Mouse (Mus musculus) MEL (cell line): ENCODE data around the gene Ap1b1. TPM values are rescaled to one million over a fixed set of nuclear protein-coding genes. Genes with fewer than 3 reads are reported as not detected.

Experiments
- DNase-seq: peaks from one replicate; pipeline ENCODE4 v3.0.0; 2011; ENCODE audit warnings: low read depth, low spot score
- H3K27ac ChIP-seq: 2 replicates; pipeline ENCODE4 v1.5.1; 2012; ENCODE audit warnings: low read depth, mild to moderate bottlenecking, control low read depth, low read length, moderate library complexity; ENCODE audit not compliant: control insufficient read depth
- H3K27me3 ChIP-seq, 2 experiments: fragments of 150-350 bp in 1 of 2; sonication (generic) in 1 of 2; 2 replicates each; pipeline ENCODE4 v1.6.1; 2012; ENCODE audit warnings: low read length in 2 of 2, mild to moderate bottlenecking in 2 of 2, improper control_type of control experiment in 1 of 2, moderate library complexity in 1 of 2; ENCODE audit not compliant: insufficient read depth in 2 of 2, control insufficient read depth in 1 of 2
- H3K36me3 ChIP-seq, 2 experiments: 2 replicates each; pipeline ENCODE4 v1.6.1; 2012 to 2014; ENCODE audit warnings: low read length in 2 of 2, improper control_type of control experiment in 1 of 2, inconsistent platforms in 1 of 2, mild to moderate bottlenecking in 1 of 2; ENCODE audit not compliant: insufficient read depth in 2 of 2, control insufficient read depth in 1 of 2
- H3K4me1 ChIP-seq, 2 experiments: fragments of 150-350 bp in 1 of 2; sonication (generic) in 1 of 2; 2 replicates each; pipeline ENCODE4 v1.6.1; 2012; ENCODE audit warnings: low read length in 2 of 2, improper control_type of control experiment in 1 of 2, mild to moderate bottlenecking in 1 of 2; ENCODE audit not compliant: insufficient read depth in 2 of 2, control insufficient read depth in 1 of 2
- H3K4me3 ChIP-seq, 2 experiments: fragments of 150-350 bp in 1 of 2; sonication (generic) in 1 of 2; 2 replicates each; pipeline ENCODE4 v1.5.1; 2012; ENCODE audit warnings: low read depth in 2 of 2, low read length in 2 of 2, mild to moderate bottlenecking in 2 of 2, moderate library complexity in 2 of 2, control low read depth in 1 of 2, improper control_type of control experiment in 1 of 2; ENCODE audit not compliant: control insufficient read depth in 1 of 2, insufficient read depth in 1 of 2
- H3K79me2 ChIP-seq: 2 replicates; pipeline ENCODE4 v1.6.1; 2012; ENCODE audit warnings: mild to moderate bottlenecking, low read length, moderate library complexity; ENCODE audit not compliant: control insufficient read depth, poor library complexity, insufficient read depth
- H3K9ac ChIP-seq: 2 replicates; pipeline ENCODE4 v1.6.1; 2012; ENCODE audit warnings: low read depth, mild to moderate bottlenecking, control low read depth, low read length, moderate library complexity; ENCODE audit not compliant: control insufficient read depth, poor library complexity, severe bottlenecking
- H3K9me3 ChIP-seq: fragments of 150-350 bp; sonication (generic); replicated peaks from 2 replicates; pipeline ENCODE4 v1.6.1; 2012; ENCODE audit warnings: mild to moderate bottlenecking, low read length, improper control_type of control experiment, moderate library complexity; ENCODE audit not compliant: insufficient read depth
- CTCF ChIP-seq, 3 experiments: IDR thresholded peaks in 2 of 3; conservative IDR thresholded peaks in 1 of 3; 2 replicates each; pipeline ENCODE4 v1.5.1; 2011 to 2012; ENCODE audit warnings: low read length in 3 of 3, low read depth in 2 of 3, mild to moderate bottlenecking in 2 of 3, improper control_type of control experiment in 1 of 3, inconsistent platforms in 1 of 3, mixed read lengths in 1 of 3, moderate library complexity in 1 of 3; ENCODE audit not compliant: control insufficient read depth in 1 of 3, insufficient read depth in 1 of 3, poor library complexity in 1 of 3, severe bottlenecking in 1 of 3
- E2F4 ChIP-seq: IDR thresholded peaks from 2 replicates; pipeline ENCODE4 v1.6.1; 2011; ENCODE audit warnings: low read depth, low read length, improper control_type of control experiment, borderline replicate concordance
- ELF1 ChIP-seq: IDR thresholded peaks from 2 replicates; pipeline ENCODE4 v1.6.1; 2014; ENCODE audit warnings: low read depth, mild to moderate bottlenecking, inconsistent platforms, low read length, improper control_type of control experiment, moderate library complexity
- ETS1 ChIP-seq: IDR thresholded peaks from 2 replicates; pipeline ENCODE4 v1.6.1; 2012; ENCODE audit warnings: low read depth, mild to moderate bottlenecking, inconsistent platforms, low read length, improper control_type of control experiment, moderate library complexity
- GABPA ChIP-seq: IDR thresholded peaks from 2 replicates; pipeline ENCODE4 v1.6.1; 2012; ENCODE audit warnings: low read depth, mild to moderate bottlenecking, inconsistent platforms, low read length, improper control_type of control experiment, moderate library complexity
- GATA1 ChIP-seq: IDR thresholded peaks from 2 replicates; pipeline ENCODE4 v1.6.1; 2011; ENCODE audit warnings: low read depth, low read length, improper control_type of control experiment
- JUND ChIP-seq: IDR thresholded peaks from 2 replicates; pipeline ENCODE4 v1.6.1; 2011; ENCODE audit warnings: low read depth, mild to moderate bottlenecking, improper control_type of control experiment, low read length
- MAFK ChIP-seq: IDR thresholded peaks from 2 replicates; pipeline ENCODE4 v1.6.1; 2011; ENCODE audit warnings: low read depth, mild to moderate bottlenecking, low read length, improper control_type of control experiment, borderline replicate concordance
- MAX ChIP-seq: IDR thresholded peaks from 2 replicates; pipeline ENCODE4 v1.6.1; 2011; ENCODE audit warnings: low read length, improper control_type of control experiment
- MYB ChIP-seq: IDR thresholded peaks from 2 replicates; pipeline ENCODE4 v1.6.1; 2011; ENCODE audit warnings: mild to moderate bottlenecking, low read depth, low read length, improper control_type of control experiment
- POLR2AphosphoS5 ChIP-seq: IDR thresholded peaks from 2 replicates; pipeline ENCODE4 v1.6.1; 2012; ENCODE audit warnings: low read depth, borderline replicate concordance, mild to moderate bottlenecking, inconsistent platforms, low read length, moderate library complexity, mixed read lengths
- SIN3A ChIP-seq: IDR thresholded peaks from 2 replicates; pipeline ENCODE4 v1.6.1; 2012; ENCODE audit warnings: low read length, improper control_type of control experiment, inconsistent platforms
- TAL1 ChIP-seq: IDR thresholded peaks from 2 replicates; pipeline ENCODE4 v1.6.1; 2012; ENCODE audit warnings: mild to moderate bottlenecking, inconsistent platforms, low read length, moderate library complexity, mixed read lengths
- UBTF ChIP-seq: IDR thresholded peaks from 2 replicates; pipeline ENCODE4 v1.6.1; 2012; ENCODE audit warnings: low read depth, mild to moderate bottlenecking, inconsistent platforms, low read length, improper control_type of control experiment, moderate library complexity, borderline replicate concordance; ENCODE audit not compliant: insufficient read depth
- USF1 ChIP-seq: IDR thresholded peaks from 2 replicates; pipeline ENCODE4 v1.6.1; 2014; ENCODE audit warnings: low read depth, mild to moderate bottlenecking, inconsistent platforms, low read length, improper control_type of control experiment, moderate library complexity
- USF2 ChIP-seq, 2 experiments: IDR thresholded peaks; 2 replicates each; pipeline ENCODE4 v1.6.1; 2011 to 2012; ENCODE audit warnings: improper control_type of control experiment in 2 of 2, low read length in 2 of 2, borderline replicate concordance in 1 of 2, inconsistent platforms in 1 of 2, low read depth in 1 of 2, mild to moderate bottlenecking in 1 of 2; ENCODE audit not compliant: insufficient read depth in 1 of 2
- ZC3H11A ChIP-seq: IDR thresholded peaks from 2 replicates; pipeline ENCODE4 v1.6.1; 2012; ENCODE audit warnings: low read depth, mild to moderate bottlenecking, inconsistent platforms, low read length, improper control_type of control experiment
- ZKSCAN1 ChIP-seq: IDR thresholded peaks from 2 replicates; pipeline ENCODE4 v1.6.1; 2012; ENCODE audit warnings: low read depth, mild to moderate bottlenecking, inconsistent platforms, low read length, improper control_type of control experiment, moderate library complexity
- ZMIZ1 ChIP-seq: IDR thresholded peaks from 2 replicates; pipeline ENCODE4 v1.6.1; 2012; ENCODE audit warnings: low read depth, mild to moderate bottlenecking, inconsistent platforms, low read length, improper control_type of control experiment, moderate library complexity
- ZNF384 ChIP-seq: IDR thresholded peaks from 2 replicates; pipeline ENCODE4 v1.6.1; 2012; ENCODE audit warnings: low read depth, mild to moderate bottlenecking, inconsistent platforms, low read length, improper control_type of control experiment
- polyA plus RNA-seq, 2 experiments: library from polyadenylated mRNA; stranded (reverse) in 1 of 2; unstranded in 1 of 2; fragments of >175 nt in 1 of 2; fragments of >200 nt in 1 of 2; gene quantifications; 2 replicates each; pipeline versions ENCODE4 v1.2.1 to v1.2.4; 2012; ENCODE audit warnings: low replicate concordance in 2 of 2, low read depth in 1 of 2; ENCODE audit not compliant: insufficient read length in 2 of 2, insufficient read depth in 1 of 2, missing spikeins in 1 of 2
- total RNA-seq: library from RNA; depleted of rRNA; stranded (reverse); fragments of 300-350 nt; gene quantifications from 2 replicates; pipeline ENCODE4 v1.2.3, GENCODE M21; 2012

The Ap1b1 gene
- total and polyA plus RNA-seq, 3 experiments: 60.1 to 79.3 TPM; not detected in 1

- peaks cover 4 to 8% of the 10 kb centered on the region in 2 experiments; a peak in 3 of 4 replicates for H3K4me1 ChIP-seq
- no peak overlapping the region for H3K9ac ChIP-seq
These were observed 12.1 kb downstream of the Ap1b1 start for GRCm38 (mm10) chr11:4998762-4999161.

GRCm38 (mm10) chr11:5000241-5000640 lies 13.6 kb downstream of the Ap1b1 start:
- no peaks in the 10 kb centered on the region for H3K27me3 ChIP-seq
- no peaks in the 10 kb centered on the region for H3K9me3 ChIP-seq
- no peak for DNase-seq
- peaks cover 16% of the 10 kb centered on the region in 2 experiments for H3K36me3 ChIP-seq
- no peak overlapping the region for H3K27ac ChIP-seq
- H3K4me3 ChIP-seq: no peak overlapping the region
- peaks cover 10 to 13% of the 10 kb centered on the region in 2 experiments for H3K4me1 ChIP-seq
- peaks cover 1% of the 10 kb centered on the region; the same call in 1 of the 2 replicates for H3K79me2 ChIP-seq
- no peak overlapping the region for H3K9ac ChIP-seq
- TF ChIP-seq MYB (no peak), CTCF (IDR thresholded peaks at IDR 0.05 in 2 of 3, conservative IDR thresholded peaks at IDR 0.05 in 1 of 3; ENCODE audit: control insufficient read depth in 1 of 3, insufficient read depth in 1 of 3, low read depth in 2 of 3, low read length in 3 of 3, poor library complexity in 1 of 3, severe bottlenecking in 1 of 3) (no peak), USF2 (IDR thresholded peaks at IDR 0.05; ENCODE audit: borderline replicate concordance in 1 of 2, insufficient read depth in 1 of 2, low read depth in 1 of 2, low read length in 2 of 2) (no peak), ELF1 (no peak), MAFK (no peak), SIN3A (no peak), GABPA (no peak), GATA1 (no peak), ZMIZ1 (no peak), MAX (no peak)

More at GRCm38 (mm10) chr11:4998762-4999161, 12.1 kb downstream of the Ap1b1 start:
- peaks cover 10 to 16% of the 10 kb centered on the region in 2 experiments for H3K36me3 ChIP-seq
- peaks cover 1% of the 10 kb centered on the region; the same call in 1 of the 2 replicates for H3K79me2 ChIP-seq
- H3K27ac ChIP-seq: no peak overlapping the region
- DNase-seq: no peak
- TF ChIP-seq E2F4 (no peak), JUND (no peak), UBTF (no peak), ZNF384 (no peak), ETS1 (no peak), ZKSCAN1 (no peak), POLR2AphosphoS5 (no peak), USF1 (no peak), ZC3H11A (no peak), TAL1 (no peak)
- H3K4me3 ChIP-seq: no peak overlapping the region
- no peaks in the 10 kb centered on the region for H3K27me3 ChIP-seq
- no peaks in the 10 kb centered on the region for H3K9me3 ChIP-seq
